Mouse (Mus musculus) fibroblast of lung, adult 2 months (primary cell): Measurements from ENCODE around the gene Pld1.
A peak's percentile ranks its signal among the peaks of the same experiment; 100 is the strongest.

ENCODE experiments used
- DNase-seq: peaks from one replicate; pipeline ENCODE4 v3.0.0-alpha.2; 2011; ENCODE audit warnings: low read depth

Pld1 gene

DNA sequence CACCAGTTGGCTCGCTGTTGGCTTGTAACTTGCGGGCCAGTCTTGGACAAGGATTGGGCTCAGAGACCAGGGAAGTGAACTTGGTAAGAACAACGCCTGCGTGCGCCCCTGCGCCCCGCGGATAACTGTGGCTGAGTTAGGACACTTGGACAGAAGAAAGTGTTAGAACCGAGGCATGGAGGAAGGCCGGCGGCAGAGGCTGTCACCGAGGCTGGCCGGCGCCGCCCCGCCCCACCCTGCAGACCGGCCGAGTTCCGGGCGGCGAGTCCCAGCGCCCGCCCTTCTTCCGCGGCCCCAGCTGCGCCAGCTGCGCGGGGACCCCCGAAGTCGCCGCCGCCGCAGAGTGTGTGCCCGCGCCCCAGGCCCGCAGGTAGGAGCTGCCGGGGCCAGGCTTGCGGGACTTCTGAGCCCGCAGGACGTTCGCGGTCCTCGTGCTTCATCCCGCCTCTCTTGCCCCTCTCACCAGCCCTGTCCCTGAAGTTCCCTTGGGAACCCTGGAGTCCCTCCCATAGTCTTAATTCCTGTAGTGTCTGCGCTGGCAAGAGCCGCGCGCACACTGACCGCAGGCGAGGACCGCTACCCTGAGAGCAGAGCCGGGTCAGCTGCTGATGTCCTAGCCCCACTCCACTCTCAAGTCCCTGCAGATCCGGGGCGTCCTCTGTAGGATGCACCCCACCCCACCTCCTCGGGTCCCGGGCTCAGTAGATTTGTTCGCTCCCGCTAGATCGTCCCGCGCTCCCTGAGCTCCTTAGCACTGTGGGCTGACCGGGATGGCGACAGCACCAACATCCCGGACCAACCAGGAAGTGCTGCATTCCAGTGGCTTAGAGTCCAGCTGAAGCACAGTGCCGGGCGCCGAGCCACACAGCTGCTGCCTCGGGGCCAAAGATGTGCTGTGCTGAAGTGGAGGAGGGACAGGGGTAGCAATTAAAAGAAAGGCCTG lies at the start of gene Pld1:
Pld1 (plus strand) TSS at position 315 of the 943 bp plus-strand sequence.
- peak; percentile 54 for DNase-seq

DNA sequence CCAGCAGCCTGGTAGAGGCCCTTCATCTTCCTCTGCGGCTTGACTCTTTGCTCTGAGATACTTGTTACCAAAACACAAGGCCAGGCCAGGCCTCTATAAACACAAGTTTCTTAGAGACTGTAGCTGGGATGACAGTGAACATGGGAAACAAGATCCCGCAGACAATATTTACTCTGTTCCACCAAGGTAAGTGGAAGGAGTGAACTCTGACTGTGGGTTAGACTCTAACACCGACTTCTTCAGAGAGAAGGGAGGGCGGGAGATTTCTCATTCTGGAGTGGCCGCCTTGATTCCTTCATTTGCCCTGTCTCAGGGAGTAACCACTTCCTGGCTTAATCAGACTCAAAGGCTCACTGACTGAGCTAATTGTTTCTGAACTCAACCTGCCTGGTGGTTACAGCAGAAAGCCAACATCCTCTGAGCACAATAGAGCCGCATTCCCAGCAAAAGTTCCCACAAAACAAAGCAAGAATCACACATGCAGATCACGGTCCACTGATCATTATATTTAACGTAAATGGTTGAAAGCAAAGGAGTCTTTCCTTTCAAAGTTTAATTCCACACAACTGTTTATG lies 42.1 kb upstream of the Pld1 start, which contains the start of gene Tmem212:
Tmem212 (minus strand) TSS at position 51 of the 575 bp plus-strand sequence.
- no peak for DNase-seq

DNA sequence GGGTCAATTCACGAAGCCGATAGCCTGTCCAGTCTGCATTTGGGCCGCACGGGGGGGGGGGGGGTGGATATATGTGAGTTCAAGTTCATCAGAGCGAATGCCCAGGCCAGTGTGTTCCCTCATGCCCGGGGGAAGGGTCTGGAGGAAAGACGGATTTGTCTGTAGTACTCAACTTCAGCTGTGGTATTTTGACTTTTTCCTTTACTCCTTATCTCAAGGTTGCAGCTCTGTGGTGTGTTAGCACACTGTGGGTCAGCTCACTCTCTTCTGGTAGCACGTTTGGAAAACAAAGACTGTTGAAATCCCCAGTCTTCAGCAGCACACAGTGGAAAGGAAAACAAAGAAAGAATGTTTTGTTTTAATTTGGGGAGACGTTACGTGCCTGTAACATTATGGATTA lies 40.3 kb upstream of the Pld1 start:
- DNase-seq, result no peak

DNA sequence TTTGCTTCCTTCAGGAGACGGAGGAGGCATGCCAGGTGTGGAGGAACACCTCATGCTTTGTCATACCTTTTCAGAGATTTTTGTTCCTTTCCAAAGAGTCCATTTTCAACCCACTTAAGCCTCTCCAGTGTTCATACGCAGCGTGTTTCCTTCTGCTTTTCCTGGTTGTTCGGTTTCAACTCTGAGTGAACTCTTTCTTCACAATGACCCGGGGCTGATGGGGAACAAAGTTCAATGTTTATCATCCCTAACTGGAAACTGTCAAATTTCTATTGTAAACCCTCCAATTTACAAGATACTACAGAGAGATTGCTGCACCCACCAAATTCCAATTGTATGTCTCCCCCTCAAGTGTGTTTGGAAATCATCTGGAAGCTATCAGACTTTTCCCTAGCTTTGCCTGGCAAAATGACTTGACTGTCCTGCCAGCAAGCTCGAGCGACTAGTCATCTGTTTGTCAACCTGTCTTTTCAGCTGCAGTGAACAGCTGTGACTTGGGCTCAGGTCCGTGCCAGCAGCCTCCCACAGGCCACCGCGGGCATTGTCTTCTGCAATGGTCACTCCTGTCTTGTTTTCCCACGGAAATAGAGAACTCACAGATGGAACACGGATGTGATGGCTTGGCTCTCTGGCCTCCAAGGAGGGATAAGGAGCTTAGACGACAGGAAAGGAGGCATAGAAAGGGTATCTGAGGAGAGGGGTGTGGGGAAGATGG lies 39.3 kb upstream of the Pld1 start:
- peak; percentile 42 for DNase-seq

DNA sequence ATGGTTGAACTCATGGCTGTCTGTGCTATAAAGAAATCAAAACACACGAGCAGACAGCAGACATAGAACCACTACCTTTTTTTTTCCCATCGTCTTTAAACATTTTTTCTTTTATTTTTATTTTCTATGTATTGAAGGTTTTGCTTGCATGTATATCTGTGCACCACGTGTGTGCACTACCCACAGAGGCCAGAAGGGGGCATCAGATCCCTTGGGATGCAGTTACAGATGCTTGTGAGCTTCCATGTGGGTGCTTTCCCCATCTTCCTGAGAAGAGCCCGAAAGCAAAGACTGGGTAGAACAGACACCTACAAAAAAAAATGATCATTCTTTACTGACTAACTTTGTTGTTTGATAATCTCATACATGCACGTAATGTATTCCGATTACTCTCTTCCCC lies 36.6 kb upstream of the Pld1 start:
- DNase-seq, result no peak

DNA sequence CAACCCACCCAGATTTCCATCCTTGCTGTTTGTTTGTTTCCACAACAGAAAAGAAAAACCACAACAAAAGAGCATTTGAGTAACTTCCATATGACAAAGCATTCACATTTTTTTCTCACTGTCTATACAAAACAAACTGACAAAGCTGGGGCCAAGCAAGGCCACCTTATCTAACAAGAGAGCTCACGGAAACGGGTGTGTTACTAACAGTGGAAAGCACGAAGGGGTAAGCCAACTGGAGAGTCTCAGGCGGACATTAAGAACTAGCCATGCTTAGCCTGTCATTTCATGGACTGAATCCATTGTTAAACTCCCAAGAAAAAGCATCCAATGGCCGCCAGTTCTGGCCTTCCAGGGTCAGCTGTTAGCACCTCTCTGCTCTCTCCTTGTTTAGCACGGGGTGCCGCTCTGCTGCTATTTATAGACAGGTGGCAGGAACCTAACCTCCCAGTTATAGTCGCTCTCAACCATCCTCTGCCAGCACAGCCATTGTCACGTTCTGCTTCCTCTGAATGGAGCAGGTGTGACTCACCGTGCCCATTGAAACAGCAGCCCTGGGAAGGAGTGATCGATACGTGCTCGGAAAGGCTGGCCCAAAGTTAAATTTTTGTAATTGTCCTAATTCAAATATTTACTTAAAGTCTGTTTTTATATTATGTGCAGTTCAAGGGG lies 33.7 kb upstream of the Pld1 start:
- no peak for DNase-seq

DNA sequence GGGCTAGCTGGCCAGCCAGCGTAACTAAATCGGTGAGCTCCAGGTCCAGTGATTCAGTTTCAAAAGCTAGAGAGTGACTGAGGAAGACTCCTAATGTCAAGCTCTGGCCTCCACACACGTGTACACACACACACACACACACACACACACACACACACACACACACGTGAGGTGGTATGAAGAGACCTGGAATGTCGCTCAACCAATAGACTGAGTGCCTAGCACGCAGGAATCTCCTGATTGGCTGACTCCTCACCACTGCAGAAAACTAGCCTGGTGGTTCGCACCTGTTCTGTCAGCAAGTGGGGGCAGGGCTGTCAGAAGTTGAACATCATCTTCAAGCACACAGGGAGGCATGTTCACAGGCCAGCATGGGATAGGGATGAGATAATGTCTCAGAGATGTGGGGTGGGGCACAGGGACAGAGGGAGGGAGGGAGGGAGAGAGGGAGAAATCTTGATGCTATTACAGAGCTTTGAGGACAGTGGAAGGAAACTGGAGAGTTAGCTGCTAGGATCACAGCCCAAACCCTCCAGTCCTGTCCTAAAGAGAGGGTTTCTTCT lies 31.8 kb upstream of the Pld1 start:
- DNase-seq, result no peak

DNA sequence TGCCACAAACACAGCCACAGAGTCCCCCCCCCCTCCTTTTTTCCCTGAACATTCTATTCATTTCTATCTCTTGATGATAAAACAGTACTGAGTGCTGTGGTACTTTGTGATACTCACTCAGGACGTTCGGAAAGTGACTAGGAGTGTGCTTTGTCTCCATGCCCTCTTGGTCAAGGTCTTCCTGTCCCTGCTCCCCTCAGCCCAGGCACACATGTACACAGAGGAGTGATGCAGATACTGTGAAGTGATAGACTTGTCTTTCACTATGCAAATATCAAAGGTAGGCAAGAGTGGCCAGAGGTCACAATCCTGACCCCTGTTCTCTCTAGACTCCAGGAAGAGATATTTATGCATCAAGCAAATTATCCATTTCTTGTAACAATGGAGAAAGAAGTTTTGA lies 31.2 kb upstream of the Pld1 start:
- no peak for DNase-seq

DNA sequence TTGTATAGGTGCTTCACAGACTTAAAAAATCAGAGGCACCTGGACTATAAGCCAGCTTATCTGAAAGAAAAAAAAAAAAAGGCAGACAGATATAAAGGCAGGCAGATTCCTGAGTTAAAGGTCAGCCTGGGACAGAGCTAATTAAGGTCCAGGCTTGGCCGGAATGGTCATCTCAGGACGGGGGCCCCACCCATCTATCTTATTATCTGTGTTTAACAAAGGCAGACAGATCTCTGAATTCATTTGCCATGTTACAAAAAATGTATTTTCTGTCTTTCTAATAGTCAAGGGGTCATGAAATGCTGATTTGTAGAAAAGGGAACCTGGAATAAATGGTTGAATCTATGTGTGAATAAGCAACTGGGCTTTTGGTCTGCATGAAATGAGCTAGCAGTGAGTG lies 30.2 kb upstream of the Pld1 start:
- DNase-seq, result no peak

DNA sequence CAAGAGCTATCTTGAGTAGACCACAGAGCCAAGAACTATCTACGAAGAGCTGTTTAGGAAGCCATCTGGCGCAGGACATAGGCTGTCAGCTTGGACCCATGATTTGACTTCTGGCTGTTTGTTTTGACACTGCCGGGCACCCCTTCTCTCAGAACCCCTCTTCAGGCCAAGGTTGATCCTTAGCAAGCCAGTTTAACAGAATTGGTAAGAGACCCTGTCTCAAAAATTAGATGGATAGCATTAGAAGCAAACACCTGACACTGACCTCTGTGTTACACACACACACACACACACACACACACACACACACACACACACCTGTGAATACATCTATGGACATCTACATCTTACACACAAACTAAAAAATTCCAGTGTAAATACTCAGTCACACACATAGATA lies 29.5 kb upstream of the Pld1 start:
- no peak for DNase-seq

DNA sequence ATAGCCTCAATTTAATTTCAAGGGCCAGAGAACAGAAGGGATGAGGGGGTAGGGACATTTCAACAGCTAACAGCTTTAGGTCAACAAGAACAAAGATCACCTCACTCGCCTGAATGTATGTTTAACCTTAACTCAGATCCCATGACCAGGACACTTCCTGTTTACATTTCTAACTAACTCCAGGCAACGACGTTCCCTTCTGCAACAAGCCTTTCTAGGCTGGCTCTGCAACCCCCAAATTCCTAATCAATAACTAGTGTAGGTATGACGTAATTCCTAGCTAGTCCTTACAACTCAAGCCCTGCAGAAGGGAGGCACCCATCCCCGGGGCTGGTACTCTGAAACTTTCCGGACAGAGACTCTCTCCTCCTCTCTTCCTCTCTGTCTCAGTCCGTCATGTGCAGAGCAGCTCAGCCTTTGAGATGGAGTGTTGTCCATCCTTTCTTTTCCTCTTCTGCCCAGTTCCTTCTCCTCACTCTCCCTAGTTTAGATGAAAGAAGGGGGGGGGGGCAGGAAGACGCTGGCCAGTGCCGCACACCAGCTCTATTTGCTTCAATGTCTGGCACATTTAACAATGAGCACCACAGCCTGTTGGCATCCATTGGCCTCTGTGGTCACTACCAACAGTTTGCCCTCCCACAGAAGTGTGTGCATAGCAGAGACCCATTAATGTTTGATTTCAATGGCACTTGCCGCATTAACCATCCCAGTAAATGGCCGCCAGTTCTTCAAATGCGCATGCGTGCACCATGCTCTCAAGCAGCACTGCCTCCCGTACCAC lies 19.6 kb upstream of the Pld1 start:
- DNase-seq, result no peak

DNA sequence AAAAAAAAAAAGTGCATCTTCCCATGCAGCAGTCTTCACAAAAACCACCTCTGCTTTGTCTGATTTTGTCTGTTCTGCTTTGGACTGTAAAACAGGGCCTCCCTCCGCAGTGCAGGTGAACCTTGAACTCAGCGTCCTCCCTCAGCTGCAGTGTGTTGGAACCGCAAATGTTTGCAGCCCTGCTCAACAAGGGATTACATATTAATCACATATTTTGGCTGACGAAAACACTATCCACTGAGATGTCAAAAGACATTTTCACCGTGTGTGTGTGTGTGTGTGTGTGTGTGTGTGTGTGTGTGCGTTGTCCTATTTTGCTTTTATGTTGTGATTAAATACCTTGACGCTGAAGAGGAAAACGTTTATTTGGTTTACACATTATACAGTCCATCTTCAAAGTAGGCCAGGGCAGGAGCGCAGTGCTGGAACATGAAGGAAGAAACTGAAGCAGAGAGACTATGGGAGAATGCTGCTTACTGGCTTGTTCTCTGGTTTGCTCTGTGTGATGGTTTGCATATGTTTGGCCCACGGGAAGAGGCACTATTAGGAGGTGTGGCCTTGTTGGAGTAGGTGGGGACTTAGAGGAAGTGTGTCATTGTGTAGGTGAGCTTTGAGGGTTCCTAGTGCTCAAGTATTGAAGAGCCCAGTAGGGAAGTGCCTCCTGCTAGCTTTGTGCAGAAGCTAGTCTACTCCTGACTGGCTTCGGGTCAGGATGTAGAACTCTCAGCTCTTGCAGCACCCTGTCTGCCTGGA lies 17.1 kb upstream of the Pld1 start:
- no peak for DNase-seq

DNA sequence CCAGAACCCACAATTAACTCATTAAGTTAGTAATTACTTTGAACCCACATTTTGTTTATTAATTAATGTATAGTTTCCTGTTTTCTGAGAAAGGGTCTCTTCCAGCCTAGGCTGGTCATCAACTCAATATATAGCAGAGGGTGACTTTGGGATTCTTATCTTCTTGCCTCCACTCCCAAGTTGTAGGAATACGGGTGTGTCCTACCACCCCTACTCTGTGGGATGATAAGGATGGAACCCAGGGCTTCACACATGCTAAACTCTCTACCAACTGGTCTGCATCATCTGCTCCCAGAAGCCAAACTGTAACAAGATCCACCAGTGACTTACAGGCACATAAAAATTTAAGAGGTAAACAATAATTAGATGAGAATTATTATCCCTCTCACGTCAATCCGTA lies 14.5 kb upstream of the Pld1 start:
- DNase-seq, result no peak

DNA sequence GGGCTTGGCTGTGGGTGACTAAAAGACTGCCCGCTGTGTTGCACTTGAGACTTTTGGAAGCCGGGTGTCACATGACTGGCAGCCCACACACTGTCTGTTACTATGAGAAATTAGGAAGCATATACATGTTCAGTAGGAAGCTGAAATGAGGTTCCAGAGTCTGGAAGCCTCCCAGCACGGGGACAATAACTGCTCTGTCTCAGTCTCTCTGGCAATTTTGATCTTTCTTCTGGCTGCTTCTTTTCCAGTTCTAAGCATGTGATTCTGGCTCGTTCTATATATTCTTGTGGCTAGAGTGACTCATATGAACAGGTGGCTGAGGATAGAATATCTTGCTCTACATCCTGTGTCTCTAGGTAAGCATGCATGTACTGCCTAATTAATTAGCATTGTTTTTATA lies 9.3 kb upstream of the Pld1 start:
- DNase-seq, result no peak

DNA sequence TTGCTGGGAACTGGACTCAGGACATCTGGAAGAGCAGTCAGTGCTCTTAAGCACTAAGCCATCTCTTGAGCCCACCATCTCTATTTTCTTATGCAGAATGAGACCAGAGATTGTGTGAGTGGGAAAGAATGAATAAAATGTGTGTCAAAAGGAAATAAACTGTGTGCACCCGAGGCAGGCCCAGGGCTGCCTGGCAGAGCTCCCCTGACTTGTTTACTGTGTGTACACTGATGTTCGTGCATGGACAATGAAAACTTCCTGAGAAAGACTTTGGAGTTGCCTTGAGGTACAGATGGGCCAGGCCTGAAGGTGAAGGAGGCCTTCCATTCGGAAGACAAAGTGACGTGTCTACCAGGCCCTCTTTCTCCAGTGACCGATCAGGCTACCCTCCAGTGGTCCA lies 6.1 kb upstream of the Pld1 start:
- no peak for DNase-seq

DNA sequence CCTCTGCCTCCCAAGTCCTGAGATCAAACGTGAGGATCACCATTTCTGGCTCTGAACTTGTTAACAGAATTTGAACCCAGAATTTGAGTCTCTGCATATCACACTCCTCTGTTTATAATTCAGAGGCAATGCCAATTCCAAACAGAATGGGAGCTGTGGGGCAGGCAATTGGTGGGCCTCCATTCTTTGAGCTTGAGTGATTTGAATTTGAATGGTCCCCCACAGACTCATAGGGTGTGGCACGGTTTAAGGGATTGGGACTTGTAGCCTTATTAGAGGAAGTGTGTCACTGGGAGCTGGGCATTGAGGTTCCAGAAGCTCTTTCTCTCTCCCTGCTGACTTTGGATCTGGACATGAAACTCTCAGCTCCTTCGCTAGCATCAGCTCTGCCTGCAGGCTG lies 2.9 kb upstream of the Pld1 start:
- DNase-seq, result no peak

DNA sequence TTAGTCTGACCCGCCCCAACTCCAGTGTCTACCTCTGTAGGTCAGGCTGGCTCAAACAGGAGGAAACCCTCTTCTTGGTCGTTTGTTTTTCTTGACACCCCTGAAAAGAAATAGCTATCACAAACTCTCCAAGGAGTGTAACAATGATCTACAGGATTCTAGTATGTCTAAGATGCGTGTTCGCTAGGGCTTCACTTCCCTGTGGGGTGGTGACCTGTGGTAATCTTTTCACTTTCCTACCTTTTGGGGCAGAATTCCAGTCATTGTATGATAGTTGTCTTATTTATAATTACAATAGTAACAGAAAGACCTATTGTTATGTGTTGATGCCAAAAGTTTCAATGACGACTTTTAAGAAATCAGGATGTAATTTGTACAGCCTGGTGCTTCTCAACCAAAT lies 1.8 kb upstream of the Pld1 start:
- no peak for DNase-seq

DNA sequence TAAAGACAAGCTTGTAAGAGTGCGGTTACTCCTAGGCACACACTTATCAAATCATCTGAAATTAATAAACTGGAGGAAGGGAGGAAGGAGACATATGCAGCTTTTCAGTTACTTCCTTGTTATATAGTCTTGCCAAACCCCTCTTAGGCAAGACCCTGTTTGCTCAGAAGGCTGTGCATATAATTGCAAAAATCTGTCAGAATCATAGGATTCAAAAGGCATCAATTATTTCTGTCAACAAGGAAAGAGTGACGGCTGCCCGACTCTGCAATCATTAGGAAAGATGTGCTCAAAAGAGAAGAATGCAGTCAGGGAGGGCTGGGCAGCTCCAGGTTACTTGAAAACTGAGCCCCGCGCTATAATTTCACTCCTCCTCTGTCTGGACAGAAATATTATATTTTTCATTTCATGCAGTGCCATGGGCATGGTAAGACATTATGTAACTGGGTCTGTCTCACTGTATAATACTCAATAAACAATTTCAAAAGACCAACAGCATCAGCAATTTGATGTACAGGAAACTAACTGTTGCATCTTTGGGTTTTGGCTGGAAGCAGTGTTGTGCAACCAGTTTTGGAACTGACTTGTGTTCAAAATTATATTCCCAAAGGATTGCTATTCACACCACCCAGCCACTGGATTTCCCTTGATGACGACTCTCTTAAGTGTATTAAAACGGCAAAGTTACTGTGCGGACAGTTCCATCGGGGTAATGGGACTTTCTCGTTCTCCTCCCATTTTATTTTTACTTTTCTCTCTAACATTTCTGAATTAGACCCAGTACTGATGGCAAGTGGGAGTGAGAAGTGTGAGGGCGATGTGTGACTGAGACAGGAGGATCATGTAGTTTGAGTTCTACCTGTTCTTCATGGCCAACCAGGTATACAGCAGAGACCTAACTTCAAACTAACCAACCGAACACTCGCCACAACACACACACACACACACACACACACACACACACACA lies 1.1 kb upstream of the Pld1 start:
- no peak for DNase-seq

DNA sequence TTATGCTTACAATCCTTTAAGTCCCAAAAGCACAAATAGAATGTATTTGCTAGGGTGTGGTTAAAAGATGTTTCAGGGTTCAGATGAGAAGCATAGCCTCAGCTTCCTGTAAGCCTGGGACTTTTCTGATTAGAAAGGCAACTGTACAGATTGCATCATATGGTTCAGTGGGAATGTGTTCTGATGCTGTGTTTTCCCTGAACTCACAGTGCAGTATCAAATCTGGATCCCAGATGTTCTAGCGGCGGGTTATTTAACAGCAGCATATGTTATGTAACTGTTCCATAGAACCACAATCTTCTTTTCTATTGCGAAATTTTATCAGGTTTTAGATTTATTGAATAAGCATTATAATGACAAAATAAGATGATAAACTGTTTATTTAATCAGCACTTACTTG lies 3.1 kb downstream of the Pld1 start:
- no peak for DNase-seq
